Mouse (Mus musculus) MEL (cell line): ENCODE measurements at regions not wholly inside any gene's neighbourhood (a gene's known extent, or its start where the extent isn't known, plus 50 kb on each side); places are given as distances from the start of the nearest gene placed in this dataset.

Experiments
- DNase-seq: peaks from one replicate; pipeline ENCODE4 v3.0.0; 2011; ENCODE audit warnings: low read depth, low spot score
- H3K27ac ChIP-seq: 2 replicates; pipeline ENCODE4 v1.5.1; 2012; ENCODE audit warnings: low read depth, mild to moderate bottlenecking, control low read depth, low read length, moderate library complexity; ENCODE audit not compliant: control insufficient read depth
- H3K27me3 ChIP-seq, 2 experiments: fragments of 150-350 bp in 1 of 2; sonication (generic) in 1 of 2; 2 replicates each; pipeline ENCODE4 v1.6.1; 2012; ENCODE audit warnings: low read length in 2 of 2, mild to moderate bottlenecking in 2 of 2, improper control_type of control experiment in 1 of 2, moderate library complexity in 1 of 2; ENCODE audit not compliant: insufficient read depth in 2 of 2, control insufficient read depth in 1 of 2
- H3K36me3 ChIP-seq, 2 experiments: 2 replicates each; pipeline ENCODE4 v1.6.1; 2012 to 2014; ENCODE audit warnings: low read length in 2 of 2, improper control_type of control experiment in 1 of 2, inconsistent platforms in 1 of 2, mild to moderate bottlenecking in 1 of 2; ENCODE audit not compliant: insufficient read depth in 2 of 2, control insufficient read depth in 1 of 2
- H3K4me1 ChIP-seq, 2 experiments: fragments of 150-350 bp in 1 of 2; sonication (generic) in 1 of 2; 2 replicates each; pipeline ENCODE4 v1.6.1; 2012; ENCODE audit warnings: low read length in 2 of 2, improper control_type of control experiment in 1 of 2, mild to moderate bottlenecking in 1 of 2; ENCODE audit not compliant: insufficient read depth in 2 of 2, control insufficient read depth in 1 of 2
- H3K4me3 ChIP-seq, 2 experiments: fragments of 150-350 bp in 1 of 2; sonication (generic) in 1 of 2; 2 replicates each; pipeline ENCODE4 v1.5.1; 2012; ENCODE audit warnings: low read depth in 2 of 2, low read length in 2 of 2, mild to moderate bottlenecking in 2 of 2, moderate library complexity in 2 of 2, control low read depth in 1 of 2, improper control_type of control experiment in 1 of 2; ENCODE audit not compliant: control insufficient read depth in 1 of 2, insufficient read depth in 1 of 2
- H3K79me2 ChIP-seq: 2 replicates; pipeline ENCODE4 v1.6.1; 2012; ENCODE audit warnings: mild to moderate bottlenecking, low read length, moderate library complexity; ENCODE audit not compliant: control insufficient read depth, poor library complexity, insufficient read depth
- H3K9ac ChIP-seq: 2 replicates; pipeline ENCODE4 v1.6.1; 2012; ENCODE audit warnings: low read depth, mild to moderate bottlenecking, control low read depth, low read length, moderate library complexity; ENCODE audit not compliant: control insufficient read depth, poor library complexity, severe bottlenecking
- H3K9me3 ChIP-seq: fragments of 150-350 bp; sonication (generic); replicated peaks from 2 replicates; pipeline ENCODE4 v1.6.1; 2012; ENCODE audit warnings: mild to moderate bottlenecking, low read length, improper control_type of control experiment, moderate library complexity; ENCODE audit not compliant: insufficient read depth
- CHD1 ChIP-seq: IDR thresholded peaks from 2 replicates; pipeline ENCODE4 v1.6.1; 2012; ENCODE audit warnings: low read depth, mild to moderate bottlenecking, inconsistent platforms, low read length, improper control_type of control experiment
- CHD2 ChIP-seq: IDR thresholded peaks from 2 replicates; pipeline ENCODE4 v1.6.1; 2011; ENCODE audit warnings: low read length, improper control_type of control experiment
- CTCF ChIP-seq, 3 experiments: IDR thresholded peaks in 2 of 3; conservative IDR thresholded peaks in 1 of 3; 2 replicates each; pipeline ENCODE4 v1.5.1; 2011 to 2012; ENCODE audit warnings: low read length in 3 of 3, low read depth in 2 of 3, mild to moderate bottlenecking in 2 of 3, improper control_type of control experiment in 1 of 3, inconsistent platforms in 1 of 3, mixed read lengths in 1 of 3, moderate library complexity in 1 of 3; ENCODE audit not compliant: control insufficient read depth in 1 of 3, insufficient read depth in 1 of 3, poor library complexity in 1 of 3, severe bottlenecking in 1 of 3
- ETS1 ChIP-seq: IDR thresholded peaks from 2 replicates; pipeline ENCODE4 v1.6.1; 2012; ENCODE audit warnings: low read depth, mild to moderate bottlenecking, inconsistent platforms, low read length, improper control_type of control experiment, moderate library complexity
- GABPA ChIP-seq: IDR thresholded peaks from 2 replicates; pipeline ENCODE4 v1.6.1; 2012; ENCODE audit warnings: low read depth, mild to moderate bottlenecking, inconsistent platforms, low read length, improper control_type of control experiment, moderate library complexity
- KAT2A ChIP-seq: conservative IDR thresholded peaks from 2 replicates; pipeline ENCODE4 v1.6.1; 2012; ENCODE audit warnings: low read depth, low read length, improper control_type of control experiment, inconsistent platforms
- MAX ChIP-seq: IDR thresholded peaks from 2 replicates; pipeline ENCODE4 v1.6.1; 2011; ENCODE audit warnings: low read length, improper control_type of control experiment
- MAZ ChIP-seq: IDR thresholded peaks from 2 replicates; pipeline ENCODE4 v1.6.1; 2012; ENCODE audit warnings: low read depth, mild to moderate bottlenecking, inconsistent platforms, low read length, improper control_type of control experiment
- MEF2A ChIP-seq: IDR thresholded peaks from 2 replicates; pipeline ENCODE4 v1.6.1; 2014; ENCODE audit warnings: low read depth, mild to moderate bottlenecking, inconsistent platforms, low read length, improper control_type of control experiment; ENCODE audit not compliant: poor library complexity, insufficient replicate concordance, severe bottlenecking; ENCODE audit errors: extremely low read depth
- MXI1 ChIP-seq: IDR thresholded peaks from 2 replicates; pipeline ENCODE4 v1.6.1; 2011; ENCODE audit warnings: mild to moderate bottlenecking, low read depth, low read length, improper control_type of control experiment
- NELFE ChIP-seq: IDR thresholded peaks from 2 replicates; pipeline ENCODE4 v1.6.1; 2011; ENCODE audit warnings: low read depth, low read length, improper control_type of control experiment
- NRF1 ChIP-seq: IDR thresholded peaks from 2 replicates; pipeline ENCODE4 v1.6.1; 2014; ENCODE audit warnings: low read depth, mild to moderate bottlenecking, inconsistent platforms, low read length, improper control_type of control experiment, moderate library complexity; ENCODE audit not compliant: poor library complexity, insufficient read depth, severe bottlenecking
- POLR2A ChIP-seq, 2 experiments: IDR thresholded peaks; 2 replicates each; pipeline ENCODE4 v1.6.1; 2011 to 2012; ENCODE audit warnings: low read length in 2 of 2, mild to moderate bottlenecking in 2 of 2, control low read depth in 1 of 2, improper control_type of control experiment in 1 of 2, low read depth in 1 of 2, moderate library complexity in 1 of 2; ENCODE audit not compliant: control insufficient read depth in 1 of 2, insufficient read depth in 1 of 2, poor library complexity in 1 of 2
- POLR2AphosphoS5 ChIP-seq: IDR thresholded peaks from 2 replicates; pipeline ENCODE4 v1.6.1; 2012; ENCODE audit warnings: low read depth, borderline replicate concordance, mild to moderate bottlenecking, inconsistent platforms, low read length, moderate library complexity, mixed read lengths
- RCOR1 ChIP-seq: IDR thresholded peaks from 2 replicates; pipeline ENCODE4 v1.6.1; 2012; ENCODE audit warnings: low read depth, mild to moderate bottlenecking, inconsistent platforms, low read length, improper control_type of control experiment
- SIN3A ChIP-seq: IDR thresholded peaks from 2 replicates; pipeline ENCODE4 v1.6.1; 2012; ENCODE audit warnings: low read length, improper control_type of control experiment, inconsistent platforms
- TBP ChIP-seq: IDR thresholded peaks from 2 replicates; pipeline ENCODE4 v1.8.0; 2011; ENCODE audit warnings: low read depth, low read length, improper control_type of control experiment
- TCF12 ChIP-seq: IDR thresholded peaks from 2 replicates; pipeline ENCODE4 v1.6.1; 2014; ENCODE audit warnings: low read depth, mild to moderate bottlenecking, inconsistent platforms, low read length, improper control_type of control experiment, moderate library complexity
- UBTF ChIP-seq: IDR thresholded peaks from 2 replicates; pipeline ENCODE4 v1.6.1; 2012; ENCODE audit warnings: low read depth, mild to moderate bottlenecking, inconsistent platforms, low read length, improper control_type of control experiment, moderate library complexity, borderline replicate concordance; ENCODE audit not compliant: insufficient read depth
- USF2 ChIP-seq, 2 experiments: IDR thresholded peaks; 2 replicates each; pipeline ENCODE4 v1.6.1; 2011 to 2012; ENCODE audit warnings: improper control_type of control experiment in 2 of 2, low read length in 2 of 2, borderline replicate concordance in 1 of 2, inconsistent platforms in 1 of 2, low read depth in 1 of 2, mild to moderate bottlenecking in 1 of 2; ENCODE audit not compliant: insufficient read depth in 1 of 2
- ZC3H11A ChIP-seq: IDR thresholded peaks from 2 replicates; pipeline ENCODE4 v1.6.1; 2012; ENCODE audit warnings: low read depth, mild to moderate bottlenecking, inconsistent platforms, low read length, improper control_type of control experiment
- ZKSCAN1 ChIP-seq: IDR thresholded peaks from 2 replicates; pipeline ENCODE4 v1.6.1; 2012; ENCODE audit warnings: low read depth, mild to moderate bottlenecking, inconsistent platforms, low read length, improper control_type of control experiment, moderate library complexity
- ZMIZ1 ChIP-seq: IDR thresholded peaks from 2 replicates; pipeline ENCODE4 v1.6.1; 2012; ENCODE audit warnings: low read depth, mild to moderate bottlenecking, inconsistent platforms, low read length, improper control_type of control experiment, moderate library complexity
- ZNF384 ChIP-seq: IDR thresholded peaks from 2 replicates; pipeline ENCODE4 v1.6.1; 2012; ENCODE audit warnings: low read depth, mild to moderate bottlenecking, inconsistent platforms, low read length, improper control_type of control experiment

DNA sequence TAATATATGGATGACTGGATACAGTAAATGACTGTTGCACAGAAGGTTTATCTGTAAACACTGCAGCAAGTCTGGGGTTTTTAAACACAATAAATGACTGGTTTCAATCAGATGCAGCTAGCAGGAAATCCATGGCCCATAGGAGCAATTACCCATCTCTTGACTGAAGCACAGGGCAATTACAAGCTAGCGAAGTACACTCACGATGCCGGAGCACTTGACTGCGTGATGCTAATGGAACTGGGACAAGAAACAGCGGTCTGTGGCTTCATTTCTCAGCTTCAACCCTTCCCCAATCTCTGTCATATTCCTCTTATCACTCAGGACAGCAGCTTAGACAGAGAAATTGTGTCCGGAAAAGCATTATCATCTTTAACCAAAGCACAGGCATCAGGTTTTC lies 132.1 kb downstream of the Mat2b start:
- no peaks in the 10 kb centered on the region for H3K4me1 ChIP-seq
- TF ChIP-seq NRF1 (no peak), CHD1 (no peak), SIN3A (no peak), MAZ (no peak), NELFE (no peak)
- TF ChIP-seq, all 39 proteins: peak for 0
- Histone ChIP-seq H3K9me3 (no peaks in the 10 kb centered on the region), H3K4me3 (no peak overlapping the region), H3K27ac (no peak overlapping the region), H3K36me3 (no peaks in the 10 kb centered on the region), H3K79me2 (no peaks in the 10 kb centered on the region), H3K27me3 (no peaks in the 10 kb centered on the region), H3K9ac (no peak overlapping the region)
- no peak for DNase-seq

DNA sequence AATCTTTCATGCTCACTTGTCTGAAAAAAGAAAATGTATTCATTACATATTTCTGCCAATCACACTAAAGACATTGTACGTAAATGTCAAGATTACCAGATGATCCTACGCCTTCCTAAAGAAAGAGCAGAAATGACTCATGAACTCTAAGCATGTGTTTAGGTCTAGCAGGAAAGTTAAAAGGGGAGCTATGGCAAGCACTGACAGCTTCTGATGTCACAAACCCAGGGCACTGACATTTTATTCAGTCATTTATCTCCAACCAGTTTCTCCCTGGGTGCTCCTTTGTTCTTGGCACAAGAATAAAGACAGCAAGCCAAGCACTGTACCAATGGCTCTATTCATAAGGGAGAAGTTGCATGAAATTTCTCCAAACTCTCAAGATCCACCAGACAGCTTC lies 133.0 kb downstream of the Mat2b start:
- no peak for TF ChIP-seq UBTF
- no peak for TF ChIP-seq GABPA
- TF ChIP-seq MEF2A = no peak
- no peak for TF ChIP-seq RCOR1
- no peak for TF ChIP-seq MAX
- no peak for TF ChIP-seq POLR2AphosphoS5
- TF ChIP-seq CHD2 = no peak
- TF ChIP-seq CTCF (IDR thresholded peaks at IDR 0.05 in 2 of 3, conservative IDR thresholded peaks at IDR 0.05 in 1 of 3; ENCODE audit: control insufficient read depth in 1 of 3, insufficient read depth in 1 of 3, low read depth in 2 of 3, low read length in 3 of 3, poor library complexity in 1 of 3, severe bottlenecking in 1 of 3) = no peak
- no peak for TF ChIP-seq MAZ
- TF ChIP-seq KAT2A = no peak
- TF ChIP-seq TCF12 = no peak
- TF ChIP-seq ZNF384 = no peak
- no peak for TF ChIP-seq USF2 (IDR thresholded peaks at IDR 0.05; ENCODE audit: borderline replicate concordance in 1 of 2, insufficient read depth in 1 of 2, low read depth in 1 of 2, low read length in 2 of 2)
- no peak for TF ChIP-seq ZKSCAN1
- no peak for TF ChIP-seq ZMIZ1
- no peak for TF ChIP-seq ETS1
- no peak for TF ChIP-seq ZC3H11A
- TF ChIP-seq TBP = no peak
- no peak for TF ChIP-seq POLR2A (IDR thresholded peaks at IDR 0.05; ENCODE audit: control insufficient read depth in 1 of 2, insufficient read depth in 1 of 2, low read depth in 1 of 2, low read length in 2 of 2, poor library complexity in 1 of 2)
- TF ChIP-seq MXI1 = no peak
- DNase-seq = no peak

More for the DNA sequence above, 133.0 kb downstream of the Mat2b start:
- Histone ChIP-seq H3K4me3 (no peak overlapping the region), H3K9ac (no peak overlapping the region), H3K4me1 (no peaks in the 10 kb centered on the region), H3K9me3 (no peaks in the 10 kb centered on the region), H3K27me3 (no peaks in the 10 kb centered on the region), H3K79me2 (no peaks in the 10 kb centered on the region), H3K36me3 (no peaks in the 10 kb centered on the region), H3K27ac (no peak overlapping the region)
